Mouse (Mus musculus) mouse trophoblast stem cell (cell line): ENCODE measurements around the gene Bub1b.

Experiments
- in situ Hi-C, 2 experiments: fragments of 300-500 bp; cut with MseI, MboI; formaldehyde crosslinking; loops; 2 replicates in 1 of 2; 3 replicates in 1 of 2; pipeline ENCODE4 v1.15.1; 2025

The Bub1b gene

GRCm38 (mm10) chr2:118663804-118664766 lies 66.1 kb downstream of the Bub1b start:
- in situ Hi-C loops: no loop called here

DNA sequence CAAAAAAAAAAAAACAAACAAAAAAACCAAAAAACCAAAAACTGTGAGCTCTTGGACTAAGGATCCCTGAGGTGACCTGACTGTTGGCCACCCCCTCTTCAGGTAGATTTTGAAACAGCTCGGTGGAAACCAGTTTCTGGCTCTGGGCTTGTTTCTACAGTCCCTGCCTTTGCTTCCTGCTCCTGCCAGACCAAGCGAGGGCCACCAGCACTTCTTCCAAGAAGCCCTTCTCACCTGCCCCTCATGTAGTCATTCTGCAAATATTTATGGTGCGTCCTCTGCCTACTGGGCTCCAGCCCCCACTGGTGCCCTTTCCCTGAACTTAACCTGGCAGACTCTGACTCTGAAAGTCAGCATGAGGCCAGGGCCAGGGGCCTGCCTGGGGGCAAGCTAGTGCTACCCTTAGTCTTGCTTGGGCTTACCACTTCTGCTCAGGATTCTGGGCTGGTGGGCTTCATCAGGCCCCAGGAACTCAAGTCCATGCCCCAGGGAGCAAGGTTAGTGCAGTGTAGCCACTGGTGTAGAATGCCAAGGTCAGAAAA lies 67.0 kb downstream of the Bub1b start:
- in situ Hi-C loops: no loop called here

DNA sequence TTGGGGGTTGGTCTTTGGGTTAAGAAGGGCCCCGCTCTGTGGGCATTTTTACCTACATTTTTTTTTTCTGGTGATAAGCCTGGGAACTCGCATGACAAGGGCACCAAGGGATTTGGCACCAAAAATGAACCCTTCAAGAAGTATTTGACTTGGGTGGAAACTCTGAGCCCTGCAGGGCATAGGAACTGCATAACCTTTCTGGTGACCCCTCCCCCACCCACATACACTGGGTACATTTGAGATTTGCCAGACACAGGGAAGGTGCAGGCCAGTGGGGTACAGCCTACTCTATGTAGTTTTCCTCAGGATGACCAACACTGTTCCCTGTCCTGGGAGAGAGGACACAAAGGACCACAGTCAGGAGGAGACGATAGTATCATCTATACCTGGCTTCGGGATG lies 67.6 kb downstream of the Bub1b start:
- in situ Hi-C loops: no loop called here

- in situ Hi-C loops: no loop called here
These were observed 69.2 kb downstream of the Bub1b start for GRCm38 (mm10) chr2:118667181-118667580.

GRCm38 (mm10) chr2:118669245-118669644 lies 71.2 kb downstream of the Bub1b start:
- in situ Hi-C loops: no loop called here

DNA sequence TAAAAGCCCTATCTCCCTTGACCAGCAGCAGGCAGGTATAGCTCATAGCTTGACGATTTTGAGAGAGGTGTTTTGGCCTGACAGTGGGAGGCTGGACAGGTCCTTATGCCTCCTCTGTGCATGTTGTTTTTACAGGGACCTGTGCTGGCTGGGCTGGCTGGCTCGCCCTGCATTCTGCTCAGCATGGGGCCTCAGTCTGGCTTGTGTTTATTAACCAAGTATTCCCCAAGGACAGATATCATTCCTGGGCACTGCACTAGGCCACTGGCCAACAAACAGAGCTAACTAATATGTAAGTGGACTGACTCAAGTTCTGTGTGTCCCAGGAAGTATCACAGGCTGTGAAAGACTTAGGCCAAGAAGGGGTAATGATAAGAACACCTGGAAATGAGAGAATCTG lies 71.8 kb downstream of the Bub1b start:
- in situ Hi-C loops: no loop called here

- in situ Hi-C loops: no loop called here
These were observed 73.7 kb downstream of the Bub1b start for GRCm38 (mm10) chr2:118671728-118672127.

- in situ Hi-C loops: no loop called here
These were observed 75.9 kb downstream of the Bub1b start for GRCm38 (mm10) chr2:118673686-118674465.

- in situ Hi-C loops: no loop called here
These were observed 76.5 kb downstream of the Bub1b start for GRCm38 (mm10) chr2:118674500-118674899.

- in situ Hi-C loops: no loop called here
These were observed 79.1 kb downstream of the Bub1b start for GRCm38 (mm10) chr2:118676839-118677741.

GRCm38 (mm10) chr2:118677817-118678216 lies 79.8 kb downstream of the Bub1b start:
- in situ Hi-C loops: no loop called here

- in situ Hi-C loops: no loop called here
These were observed 81.6 kb downstream of the Bub1b start for GRCm38 (mm10) chr2:118679577-118679976.

- in situ Hi-C loops: no loop called here
These were observed 82.9 kb downstream of the Bub1b start for GRCm38 (mm10) chr2:118680926-118681325.

DNA sequence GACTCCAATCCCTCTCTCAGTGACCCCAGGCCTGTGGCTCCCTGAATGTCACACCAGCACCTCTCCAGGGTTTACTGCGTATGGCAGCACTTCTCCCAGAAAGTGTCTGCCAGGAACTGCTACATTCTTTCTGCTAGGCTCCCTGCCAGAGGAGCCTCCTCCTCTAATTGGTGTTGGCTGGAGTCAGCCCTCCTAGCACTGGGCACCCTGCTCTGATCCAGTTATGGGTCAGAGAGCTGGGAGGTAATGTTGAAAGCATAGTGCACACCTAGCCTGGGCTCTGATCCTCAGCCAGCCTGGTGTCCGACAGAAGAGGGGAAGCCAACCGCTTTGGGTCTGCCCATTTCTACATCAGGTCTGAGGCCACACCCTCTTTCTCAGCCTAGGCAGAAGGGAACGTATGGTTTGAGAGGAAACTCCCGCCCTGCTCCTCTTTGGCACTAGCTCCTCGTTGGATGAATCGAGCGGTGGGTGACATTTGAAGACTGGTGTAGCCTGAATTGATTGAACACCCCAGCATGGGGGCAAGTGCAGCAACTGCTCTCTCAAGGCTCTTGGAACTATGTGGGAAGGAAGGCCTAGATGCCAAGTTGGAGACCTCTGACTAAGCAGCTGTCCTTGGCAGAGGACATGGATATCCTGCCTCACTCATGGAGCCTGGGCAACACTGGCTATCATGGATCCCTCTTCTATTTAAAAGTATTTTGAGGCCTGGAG lies 84.7 kb downstream of the Bub1b start:
- in situ Hi-C loops: no loop called here

DNA sequence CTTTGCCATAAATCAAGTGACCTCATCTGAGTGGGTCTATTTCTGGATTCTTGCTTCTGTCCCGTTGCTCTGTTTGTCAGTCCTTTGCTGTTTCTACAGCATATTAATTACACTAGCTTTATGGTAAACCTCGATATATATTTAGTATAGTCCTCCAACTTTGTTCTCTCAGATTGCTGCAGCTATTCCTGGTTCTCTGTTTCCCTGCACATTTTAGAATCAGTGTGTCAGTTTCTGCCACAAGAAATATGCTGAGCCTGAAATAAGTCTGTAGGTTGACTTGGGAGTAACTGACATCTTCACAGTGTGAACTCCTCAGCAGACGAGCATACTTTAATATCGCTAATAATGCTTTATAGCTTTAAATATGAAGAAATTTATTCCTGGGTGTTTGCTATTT lies 87.1 kb downstream of the Bub1b start:
- in situ Hi-C loops: loop anchor here in 1 of 2 experiments (5.0 kb wide), 1 partner anchor 48 kb away; no protein-coding TSS in a partner anchor

DNA sequence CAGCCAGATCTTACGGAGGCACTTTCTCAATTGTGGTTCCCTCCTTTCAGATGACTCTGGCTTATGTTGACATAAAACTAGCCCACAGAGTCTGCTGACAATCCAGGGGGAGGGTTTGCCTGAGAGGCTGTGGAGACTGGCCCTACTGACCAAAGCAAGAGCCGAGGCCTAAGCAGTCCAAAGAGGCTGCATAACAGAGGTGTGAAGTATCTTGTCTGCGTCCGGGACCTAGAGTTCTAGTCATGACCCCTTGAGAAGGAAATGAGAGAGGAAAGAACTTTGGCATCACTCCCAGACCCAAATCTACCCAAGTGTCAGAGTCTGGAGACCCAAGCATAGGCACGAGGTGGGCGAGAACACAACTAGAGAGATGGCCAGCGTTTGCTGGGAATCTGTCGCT lies 88.7 kb downstream of the Bub1b start:
- in situ Hi-C loops: loop anchor here in 1 of 2 experiments (5.0 kb wide), 1 partner anchor 49 kb away; no protein-coding TSS in a partner anchor

DNA sequence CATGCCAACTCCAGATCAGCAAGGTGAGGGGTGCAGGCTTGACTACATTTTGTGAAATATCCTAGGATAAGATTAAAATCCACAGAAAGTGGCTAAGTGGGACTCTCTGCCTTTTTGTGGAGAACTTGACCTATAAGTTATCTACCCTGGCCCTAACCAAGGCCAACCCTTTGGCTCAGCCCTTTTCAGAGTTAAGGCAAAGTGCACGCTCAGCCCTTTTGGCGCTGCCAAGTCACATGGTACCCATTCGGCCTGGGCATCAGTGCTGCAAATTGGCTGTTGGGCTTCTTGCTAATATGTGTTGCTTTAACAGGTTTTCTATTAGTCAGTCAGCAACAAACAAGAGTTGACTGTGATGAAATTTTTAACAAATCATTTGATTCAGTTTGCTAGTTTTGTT lies 89.8 kb downstream of the Bub1b start:
- in situ Hi-C loops: loop anchor here in 1 of 2 experiments (5.0 kb wide), 1 partner anchor 50 kb away; no protein-coding TSS in a partner anchor

- in situ Hi-C loops: loop anchor here (5.0 kb wide), 1 partner anchor 53 kb away; no protein-coding TSS in a partner anchor
These were observed 91.9 kb downstream of the Bub1b start for GRCm38 (mm10) chr2:118689875-118690274.
